Mouse (Mus musculus) MEL (cell line): Measurements from ENCODE around the gene Cacna1b. TPM values are rescaled to one million over a fixed set of nuclear protein-coding genes. Genes with fewer than 3 reads are reported as not detected.

ENCODE experiments used
- DNase-seq: peaks from one replicate; pipeline ENCODE4 v3.0.0; 2011; ENCODE audit warnings: low read depth, low spot score
- H3K27ac ChIP-seq: 2 replicates; pipeline ENCODE4 v1.5.1; 2012; ENCODE audit warnings: low read depth, mild to moderate bottlenecking, control low read depth, low read length, moderate library complexity; ENCODE audit not compliant: control insufficient read depth
- H3K27me3 ChIP-seq, 2 experiments: fragments of 150-350 bp in 1 of 2; sonication (generic) in 1 of 2; 2 replicates each; pipeline ENCODE4 v1.6.1; 2012; ENCODE audit warnings: low read length in 2 of 2, mild to moderate bottlenecking in 2 of 2, improper control_type of control experiment in 1 of 2, moderate library complexity in 1 of 2; ENCODE audit not compliant: insufficient read depth in 2 of 2, control insufficient read depth in 1 of 2
- H3K36me3 ChIP-seq, 2 experiments: 2 replicates each; pipeline ENCODE4 v1.6.1; 2012 to 2014; ENCODE audit warnings: low read length in 2 of 2, improper control_type of control experiment in 1 of 2, inconsistent platforms in 1 of 2, mild to moderate bottlenecking in 1 of 2; ENCODE audit not compliant: insufficient read depth in 2 of 2, control insufficient read depth in 1 of 2
- H3K4me1 ChIP-seq, 2 experiments: fragments of 150-350 bp in 1 of 2; sonication (generic) in 1 of 2; 2 replicates each; pipeline ENCODE4 v1.6.1; 2012; ENCODE audit warnings: low read length in 2 of 2, improper control_type of control experiment in 1 of 2, mild to moderate bottlenecking in 1 of 2; ENCODE audit not compliant: insufficient read depth in 2 of 2, control insufficient read depth in 1 of 2
- H3K4me3 ChIP-seq, 2 experiments: fragments of 150-350 bp in 1 of 2; sonication (generic) in 1 of 2; 2 replicates each; pipeline ENCODE4 v1.5.1; 2012; ENCODE audit warnings: low read depth in 2 of 2, low read length in 2 of 2, mild to moderate bottlenecking in 2 of 2, moderate library complexity in 2 of 2, control low read depth in 1 of 2, improper control_type of control experiment in 1 of 2; ENCODE audit not compliant: control insufficient read depth in 1 of 2, insufficient read depth in 1 of 2
- H3K79me2 ChIP-seq: 2 replicates; pipeline ENCODE4 v1.6.1; 2012; ENCODE audit warnings: mild to moderate bottlenecking, low read length, moderate library complexity; ENCODE audit not compliant: control insufficient read depth, poor library complexity, insufficient read depth
- H3K9ac ChIP-seq: 2 replicates; pipeline ENCODE4 v1.6.1; 2012; ENCODE audit warnings: low read depth, mild to moderate bottlenecking, control low read depth, low read length, moderate library complexity; ENCODE audit not compliant: control insufficient read depth, poor library complexity, severe bottlenecking
- H3K9me3 ChIP-seq: fragments of 150-350 bp; sonication (generic); replicated peaks from 2 replicates; pipeline ENCODE4 v1.6.1; 2012; ENCODE audit warnings: mild to moderate bottlenecking, low read length, improper control_type of control experiment, moderate library complexity; ENCODE audit not compliant: insufficient read depth
- CHD1 ChIP-seq: IDR thresholded peaks from 2 replicates; pipeline ENCODE4 v1.6.1; 2012; ENCODE audit warnings: low read depth, mild to moderate bottlenecking, inconsistent platforms, low read length, improper control_type of control experiment
- CTCF ChIP-seq, 3 experiments: IDR thresholded peaks in 2 of 3; conservative IDR thresholded peaks in 1 of 3; 2 replicates each; pipeline ENCODE4 v1.5.1; 2011 to 2012; ENCODE audit warnings: low read length in 3 of 3, low read depth in 2 of 3, mild to moderate bottlenecking in 2 of 3, improper control_type of control experiment in 1 of 3, inconsistent platforms in 1 of 3, mixed read lengths in 1 of 3, moderate library complexity in 1 of 3; ENCODE audit not compliant: control insufficient read depth in 1 of 3, insufficient read depth in 1 of 3, poor library complexity in 1 of 3, severe bottlenecking in 1 of 3
- ELF1 ChIP-seq: IDR thresholded peaks from 2 replicates; pipeline ENCODE4 v1.6.1; 2014; ENCODE audit warnings: low read depth, mild to moderate bottlenecking, inconsistent platforms, low read length, improper control_type of control experiment, moderate library complexity
- GATA1 ChIP-seq: IDR thresholded peaks from 2 replicates; pipeline ENCODE4 v1.6.1; 2011; ENCODE audit warnings: low read depth, low read length, improper control_type of control experiment
- HCFC1 ChIP-seq: IDR thresholded peaks from 2 replicates; pipeline ENCODE4 v1.6.1; 2012; ENCODE audit warnings: low read depth, mild to moderate bottlenecking, inconsistent platforms, low read length, improper control_type of control experiment, moderate library complexity
- MXI1 ChIP-seq: IDR thresholded peaks from 2 replicates; pipeline ENCODE4 v1.6.1; 2011; ENCODE audit warnings: mild to moderate bottlenecking, low read depth, low read length, improper control_type of control experiment
- MYC ChIP-seq: IDR thresholded peaks from 2 replicates; pipeline ENCODE4 v1.6.1; 2011; ENCODE audit warnings: low read depth, mild to moderate bottlenecking, low read length, improper control_type of control experiment, moderate library complexity
- NELFE ChIP-seq: IDR thresholded peaks from 2 replicates; pipeline ENCODE4 v1.6.1; 2011; ENCODE audit warnings: low read depth, low read length, improper control_type of control experiment
- NRF1 ChIP-seq: IDR thresholded peaks from 2 replicates; pipeline ENCODE4 v1.6.1; 2014; ENCODE audit warnings: low read depth, mild to moderate bottlenecking, inconsistent platforms, low read length, improper control_type of control experiment, moderate library complexity; ENCODE audit not compliant: poor library complexity, insufficient read depth, severe bottlenecking
- POLR2AphosphoS2 ChIP-seq: IDR thresholded peaks from 2 replicates; pipeline ENCODE4 v1.6.1; 2011; ENCODE audit warnings: low read length, improper control_type of control experiment
- RCOR1 ChIP-seq: IDR thresholded peaks from 2 replicates; pipeline ENCODE4 v1.6.1; 2012; ENCODE audit warnings: low read depth, mild to moderate bottlenecking, inconsistent platforms, low read length, improper control_type of control experiment
- SIN3A ChIP-seq: IDR thresholded peaks from 2 replicates; pipeline ENCODE4 v1.6.1; 2012; ENCODE audit warnings: low read length, improper control_type of control experiment, inconsistent platforms
- SMC3 ChIP-seq: IDR thresholded peaks from 2 replicates; pipeline ENCODE4 v1.6.1; 2011; ENCODE audit warnings: low read depth, low read length, improper control_type of control experiment
- USF1 ChIP-seq: IDR thresholded peaks from 2 replicates; pipeline ENCODE4 v1.6.1; 2014; ENCODE audit warnings: low read depth, mild to moderate bottlenecking, inconsistent platforms, low read length, improper control_type of control experiment, moderate library complexity
- USF2 ChIP-seq, 2 experiments: IDR thresholded peaks; 2 replicates each; pipeline ENCODE4 v1.6.1; 2011 to 2012; ENCODE audit warnings: improper control_type of control experiment in 2 of 2, low read length in 2 of 2, borderline replicate concordance in 1 of 2, inconsistent platforms in 1 of 2, low read depth in 1 of 2, mild to moderate bottlenecking in 1 of 2; ENCODE audit not compliant: insufficient read depth in 1 of 2
- ZKSCAN1 ChIP-seq: IDR thresholded peaks from 2 replicates; pipeline ENCODE4 v1.6.1; 2012; ENCODE audit warnings: low read depth, mild to moderate bottlenecking, inconsistent platforms, low read length, improper control_type of control experiment, moderate library complexity
- ZNF384 ChIP-seq: IDR thresholded peaks from 2 replicates; pipeline ENCODE4 v1.6.1; 2012; ENCODE audit warnings: low read depth, mild to moderate bottlenecking, inconsistent platforms, low read length, improper control_type of control experiment
- polyA plus RNA-seq, 2 experiments: library from polyadenylated mRNA; stranded (reverse) in 1 of 2; unstranded in 1 of 2; fragments of >175 nt in 1 of 2; fragments of >200 nt in 1 of 2; gene quantifications; 2 replicates each; pipeline versions ENCODE4 v1.2.1 to v1.2.4; 2012; ENCODE audit warnings: low replicate concordance in 2 of 2, low read depth in 1 of 2; ENCODE audit not compliant: insufficient read length in 2 of 2, insufficient read depth in 1 of 2, missing spikeins in 1 of 2
- total RNA-seq: library from RNA; depleted of rRNA; stranded (reverse); fragments of 300-350 nt; gene quantifications from 2 replicates; pipeline ENCODE4 v1.2.3, GENCODE M21; 2012

The Cacna1b gene
- total and polyA plus RNA-seq, 3 experiments, result not detected

GRCm38 (mm10) chr2:24560201-24560600 lies 202.8 kb downstream of the Cacna1b start:
- no peak overlapping the region for H3K4me3 ChIP-seq
- H3K9me3 ChIP-seq, result no peaks in the 10 kb centered on the region
- no peaks in the 10 kb centered on the region for H3K36me3 ChIP-seq
- H3K9ac ChIP-seq, result no peak overlapping the region
- no peaks in the 10 kb centered on the region; a peak in 1 of 4 replicates for H3K27me3 ChIP-seq
- no peak for DNase-seq
- no peak overlapping the region for H3K27ac ChIP-seq
- no peaks in the 10 kb centered on the region for H3K79me2 ChIP-seq
- no peaks in the 10 kb centered on the region for H3K4me1 ChIP-seq
- TF ChIP-seq CTCF (IDR thresholded peaks at IDR 0.05 in 2 of 3, conservative IDR thresholded peaks at IDR 0.05 in 1 of 3; ENCODE audit: control insufficient read depth in 1 of 3, insufficient read depth in 1 of 3, low read depth in 2 of 3, low read length in 3 of 3, poor library complexity in 1 of 3, severe bottlenecking in 1 of 3) (no peak), GATA1 (no peak), RCOR1 (no peak), USF1 (no peak), NELFE (no peak), SMC3 (no peak), ELF1 (no peak)

- no peak for DNase-seq
- Histone ChIP-seq H3K4me1 (no peaks in the 10 kb centered on the region), H3K27me3 (no peaks in the 10 kb centered on the region), H3K9me3 (no peaks in the 10 kb centered on the region), H3K9ac (no peak overlapping the region), H3K79me2 (no peaks in the 10 kb centered on the region), H3K36me3 (no peaks in the 10 kb centered on the region), H3K4me3 (no peak overlapping the region), H3K27ac (no peak overlapping the region)
- TF ChIP-seq NRF1 (no peak), SIN3A (no peak), CTCF (IDR thresholded peaks at IDR 0.05 in 2 of 3, conservative IDR thresholded peaks at IDR 0.05 in 1 of 3; ENCODE audit: control insufficient read depth in 1 of 3, insufficient read depth in 1 of 3, low read depth in 2 of 3, low read length in 3 of 3, poor library complexity in 1 of 3, severe bottlenecking in 1 of 3) (no peak), SMC3 (no peak), HCFC1 (no peak), MYC (no peak), RCOR1 (no peak), POLR2AphosphoS2 (no peak), ZKSCAN1 (no peak), ZNF384 (no peak), CHD1 (no peak), USF2 (IDR thresholded peaks at IDR 0.05; ENCODE audit: borderline replicate concordance in 1 of 2, insufficient read depth in 1 of 2, low read depth in 1 of 2, low read length in 2 of 2) (no peak), USF1 (no peak), MXI1 (no peak)
These were observed 206.6 kb downstream of the Cacna1b start for GRCm38 (mm10) chr2:24556347-24556746.
